Mouse (Mus musculus) right cerebral cortex, postnatal 25 days (tissue): Measurements from ENCODE around the gene Tmsb10.

Source experiments
- DNase-seq: peaks from one replicate; pipeline ENCODE4 v3.0.0; 2022

Gene Tmsb10

DNA sequence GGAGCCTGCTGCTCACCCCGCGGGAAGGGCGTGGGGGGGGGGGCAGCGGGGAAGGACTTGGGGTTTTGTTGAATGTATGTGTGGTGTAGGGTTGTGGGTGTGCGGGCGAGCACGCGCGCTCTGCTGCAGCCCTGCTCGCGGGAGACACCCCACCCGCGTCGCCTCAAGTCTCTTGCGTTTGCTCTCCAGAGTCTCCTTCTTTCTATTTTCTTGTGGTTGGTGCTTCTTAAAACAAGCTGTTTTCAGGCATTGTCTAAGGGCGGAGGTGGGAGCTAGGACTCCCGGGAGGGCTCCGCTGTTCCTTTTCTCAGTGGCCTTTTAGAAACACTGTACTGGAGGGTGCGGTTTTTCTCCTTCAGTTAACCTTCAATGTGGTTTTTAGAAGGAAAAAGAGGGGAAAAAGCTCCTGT, at the start of gene Tmsb10:
Tmsb10 (minus strand) TSS at position 87 of the 410 bp plus-strand sequence.
- no peak for DNase-seq

GRCm38 (mm10) chr6:73003601-73004000, 45.1 kb upstream of the Tmsb10 start:
- DNase-seq = no peak

GRCm38 (mm10) chr6:73002391-73002790, 43.8 kb upstream of the Tmsb10 start:
- DNase-seq = no peak

DNA sequence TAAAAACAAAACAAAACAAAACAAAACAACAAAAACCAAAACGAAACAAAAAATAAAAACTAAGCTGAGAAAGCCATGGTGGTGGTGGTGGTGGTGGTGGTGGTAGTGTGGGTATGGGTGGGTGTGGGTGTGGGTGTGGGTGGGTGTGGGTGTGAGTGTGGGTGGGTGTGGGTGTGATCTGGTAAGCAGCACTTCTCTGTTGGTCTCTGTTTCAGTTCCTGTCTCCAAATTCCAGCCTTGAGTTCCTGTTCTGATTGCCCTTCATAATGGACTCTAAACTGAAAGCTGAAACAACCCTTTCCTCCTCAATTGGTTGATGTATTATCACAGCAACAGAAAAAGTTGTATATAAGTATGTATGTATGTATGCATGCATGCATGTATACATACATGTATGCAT, 40.3 kb upstream of the Tmsb10 start:
- no peak for DNase-seq

- no peak for DNase-seq
Measured at GRCm38 (mm10) chr6:72993688-72994082, 35.1 kb upstream of the Tmsb10 start.

- no peak for DNase-seq
Measured at GRCm38 (mm10) chr6:72993054-72993687, 34.6 kb upstream of the Tmsb10 start.

- no peak for DNase-seq
Measured at GRCm38 (mm10) chr6:72990206-72990605, 31.7 kb upstream of the Tmsb10 start.

DNA sequence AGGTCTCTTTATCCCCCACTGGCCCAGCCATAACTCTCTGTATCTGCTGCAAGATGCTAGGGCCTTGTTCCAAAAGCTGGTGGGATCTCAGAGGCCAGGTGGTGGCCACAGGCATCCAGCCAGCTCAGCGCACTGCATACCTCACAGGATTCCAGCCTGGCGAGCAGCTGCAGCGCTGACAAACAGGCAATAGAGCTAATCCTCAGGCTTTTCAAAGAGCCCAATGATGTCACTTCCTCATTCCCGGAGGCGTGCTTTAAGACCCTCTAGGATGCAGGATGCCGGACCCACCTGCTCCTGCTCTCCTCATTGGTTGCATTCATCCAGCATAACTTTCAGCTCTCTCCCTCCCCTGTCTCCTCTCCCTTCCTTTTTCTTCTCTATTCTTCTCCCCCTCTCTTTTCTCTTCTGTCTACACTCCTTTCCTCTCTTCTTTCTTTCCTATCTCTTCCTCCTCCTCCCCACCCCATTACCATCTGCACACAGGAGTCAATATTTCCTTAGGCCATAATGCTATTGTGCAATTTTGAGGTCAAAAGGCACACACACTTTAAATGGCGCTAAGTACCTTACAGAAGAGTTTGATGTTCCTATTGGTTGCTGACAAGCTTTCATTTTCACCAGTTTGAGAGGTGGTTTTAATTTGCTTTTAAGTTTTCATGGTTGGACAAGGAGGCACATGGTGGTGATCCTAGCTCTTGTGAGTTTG, 30.6 kb upstream of the Tmsb10 start:
- no peak for DNase-seq

- DNase-seq = no peak
Measured at GRCm38 (mm10) chr6:72982506-72982905, 24.0 kb upstream of the Tmsb10 start.

- DNase-seq = no peak
Measured at GRCm38 (mm10) chr6:72981851-72982250, 23.3 kb upstream of the Tmsb10 start.

GRCm38 (mm10) chr6:72981124-72981651, 22.6 kb upstream of the Tmsb10 start:
- DNase-seq = no peak

- DNase-seq = no peak
Measured at GRCm38 (mm10) chr6:72976866-72977265, 18.3 kb upstream of the Tmsb10 start.

DNA sequence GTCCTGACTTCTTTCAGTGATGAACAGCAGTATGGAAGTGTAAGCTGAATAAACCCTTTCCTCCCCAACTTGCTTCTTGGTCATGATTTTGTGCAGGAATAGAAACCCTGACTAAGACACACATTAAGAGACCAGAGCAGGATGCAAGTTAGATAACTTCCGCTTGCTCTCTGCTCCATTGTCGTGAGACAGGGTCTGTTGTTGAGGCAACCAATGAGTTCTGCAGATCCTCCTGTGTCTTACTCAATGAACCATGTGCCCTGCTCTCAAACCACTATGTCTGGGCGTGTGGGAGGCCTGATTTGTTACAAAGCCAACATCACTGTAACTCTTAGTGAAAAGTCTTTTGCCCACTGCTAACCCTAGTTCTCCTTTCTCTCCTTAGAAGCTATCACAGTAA, 12.5 kb upstream of the Tmsb10 start:
- no peak for DNase-seq

DNA sequence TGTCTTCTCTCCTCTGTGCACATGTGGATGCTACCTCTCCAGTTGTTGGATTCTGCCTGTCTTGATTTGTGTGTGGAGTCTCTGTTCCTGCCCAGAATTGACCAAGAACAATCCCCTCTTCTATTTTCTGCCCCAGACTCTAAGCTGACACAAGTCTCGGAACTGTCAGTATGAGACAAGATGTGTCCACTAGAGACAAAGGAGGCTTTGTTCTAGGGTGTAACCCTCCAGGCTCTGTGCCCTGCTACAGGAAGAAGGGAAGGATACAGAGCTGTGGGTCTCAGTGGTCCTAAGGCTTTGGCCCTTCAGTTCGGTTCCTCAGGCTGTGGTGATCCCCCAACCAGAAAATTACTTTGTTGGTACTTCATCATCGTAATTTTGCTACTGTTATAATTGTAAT, 11.2 kb upstream of the Tmsb10 start:
- no peak for DNase-seq

DNA sequence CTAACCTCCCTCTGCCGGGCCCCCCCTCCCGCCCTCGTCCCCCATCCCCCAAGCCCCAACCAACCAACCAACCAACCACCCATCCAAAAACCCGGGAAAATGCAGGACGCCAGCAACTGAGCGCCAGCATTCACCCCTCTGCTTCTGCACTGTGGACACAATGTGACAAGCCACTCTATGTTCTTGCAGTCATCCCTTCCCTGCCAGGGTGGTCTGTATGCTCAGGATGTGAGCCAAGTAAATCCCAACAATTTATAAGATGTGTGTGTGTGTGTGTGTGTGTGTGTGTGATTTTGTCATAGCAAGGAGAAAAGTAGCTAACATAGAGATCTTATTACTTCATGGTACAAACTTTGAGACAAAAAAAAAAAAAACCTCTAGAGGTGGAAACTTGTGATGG, 6.7 kb upstream of the Tmsb10 start:
- DNase-seq = no peak

DNA sequence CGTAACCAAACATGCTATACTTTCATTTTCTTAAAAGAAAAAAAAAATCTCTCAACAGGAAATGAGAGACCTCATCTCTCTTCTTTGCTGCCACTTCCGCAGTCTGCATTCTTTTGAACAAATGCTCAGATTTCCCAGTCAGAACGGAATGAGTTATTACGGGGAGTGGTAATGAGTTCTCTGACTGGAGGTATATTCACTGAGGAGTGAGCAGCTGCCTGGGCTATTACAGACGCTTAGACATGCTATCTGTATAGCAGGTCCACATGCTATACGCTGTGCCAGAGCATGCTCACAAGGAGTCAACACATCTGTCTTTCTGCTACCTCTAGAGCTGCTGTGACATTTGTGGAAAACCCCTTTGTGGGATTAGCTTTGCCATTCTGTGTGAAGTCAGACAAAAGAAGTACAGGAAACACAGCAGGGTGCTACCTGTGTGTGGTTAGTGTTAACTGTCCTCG, 3.8 kb upstream of the Tmsb10 start:
- no peak for DNase-seq

- no peak for DNase-seq
Measured at GRCm38 (mm10) chr6:72961603-72962002, 3.1 kb upstream of the Tmsb10 start.

- no peak for DNase-seq
Measured at GRCm38 (mm10) chr6:72960675-72961074, 2.1 kb upstream of the Tmsb10 start.

DNA sequence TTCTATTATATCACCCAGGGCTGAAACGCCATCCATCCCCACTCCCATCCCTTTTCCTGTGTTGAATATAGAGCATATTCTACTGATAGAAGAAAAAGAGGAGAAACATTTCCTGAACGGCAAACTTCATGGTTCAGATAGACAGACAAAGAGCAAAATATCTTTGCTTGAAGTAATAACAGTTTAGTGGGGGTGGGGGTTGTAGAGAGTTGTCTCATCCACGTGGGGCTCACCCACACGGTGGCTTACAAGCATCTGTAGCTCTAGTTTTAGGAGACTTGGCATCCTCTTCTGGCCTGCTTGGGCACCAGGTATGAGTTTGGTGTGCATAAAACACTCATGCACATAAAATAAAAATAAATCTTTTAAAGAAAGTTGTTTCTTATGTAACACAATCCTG, 627 bp upstream of the Tmsb10 start:
- DNase-seq = peak; percentile 5

DNA sequence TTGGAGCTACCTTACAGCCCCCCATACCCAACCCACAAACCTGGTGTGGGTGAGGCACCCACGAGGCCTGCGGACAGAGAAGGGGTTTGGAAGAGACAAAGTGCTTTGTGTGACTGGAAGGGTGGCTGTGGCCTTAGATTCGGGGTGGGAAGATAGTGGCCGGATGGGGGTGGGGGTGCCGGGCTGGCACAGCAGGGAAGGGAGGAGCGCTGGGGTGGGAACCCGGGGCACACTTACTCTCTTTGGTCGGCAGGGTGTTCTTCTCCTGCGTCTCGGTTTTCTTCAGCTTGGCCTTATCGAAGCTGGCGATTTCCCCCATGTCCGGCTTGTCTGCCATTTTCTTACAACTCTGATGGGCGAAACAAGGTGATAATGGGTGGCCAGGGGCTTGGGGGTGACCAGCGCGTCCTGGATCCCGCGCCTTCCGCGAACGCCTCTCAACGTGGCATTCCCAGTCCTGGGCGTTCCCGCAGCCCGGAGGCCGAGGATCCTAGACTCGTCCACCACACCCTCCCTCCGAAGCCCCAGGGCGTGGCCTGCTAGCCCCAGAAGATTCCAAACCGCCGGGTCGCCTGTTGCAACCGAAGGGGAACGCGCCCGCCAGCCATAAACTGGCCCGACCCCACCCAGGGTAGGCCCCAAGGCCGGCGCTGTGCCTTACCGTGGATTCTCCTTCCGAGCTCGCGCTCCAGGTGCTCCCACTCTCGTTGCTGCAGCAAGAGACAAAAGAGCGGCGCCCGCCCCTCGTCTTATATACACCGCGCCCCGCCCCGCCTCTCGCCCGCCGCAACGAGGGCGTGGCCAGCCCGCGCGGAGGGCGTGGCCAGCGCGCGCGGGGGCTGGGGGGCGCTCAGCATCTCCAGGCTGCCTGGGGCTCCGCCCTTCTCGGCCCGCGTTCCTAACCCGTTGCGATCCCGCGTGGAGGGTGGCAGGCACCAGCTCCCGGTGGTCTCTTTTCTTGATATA, 589 bp downstream of the Tmsb10 start:
- peak; percentile 87 for DNase-seq

GRCm38 (mm10) chr6:72957093-72957435, 1.5 kb downstream of the Tmsb10 start:
- DNase-seq = peak; percentile 20

DNA sequence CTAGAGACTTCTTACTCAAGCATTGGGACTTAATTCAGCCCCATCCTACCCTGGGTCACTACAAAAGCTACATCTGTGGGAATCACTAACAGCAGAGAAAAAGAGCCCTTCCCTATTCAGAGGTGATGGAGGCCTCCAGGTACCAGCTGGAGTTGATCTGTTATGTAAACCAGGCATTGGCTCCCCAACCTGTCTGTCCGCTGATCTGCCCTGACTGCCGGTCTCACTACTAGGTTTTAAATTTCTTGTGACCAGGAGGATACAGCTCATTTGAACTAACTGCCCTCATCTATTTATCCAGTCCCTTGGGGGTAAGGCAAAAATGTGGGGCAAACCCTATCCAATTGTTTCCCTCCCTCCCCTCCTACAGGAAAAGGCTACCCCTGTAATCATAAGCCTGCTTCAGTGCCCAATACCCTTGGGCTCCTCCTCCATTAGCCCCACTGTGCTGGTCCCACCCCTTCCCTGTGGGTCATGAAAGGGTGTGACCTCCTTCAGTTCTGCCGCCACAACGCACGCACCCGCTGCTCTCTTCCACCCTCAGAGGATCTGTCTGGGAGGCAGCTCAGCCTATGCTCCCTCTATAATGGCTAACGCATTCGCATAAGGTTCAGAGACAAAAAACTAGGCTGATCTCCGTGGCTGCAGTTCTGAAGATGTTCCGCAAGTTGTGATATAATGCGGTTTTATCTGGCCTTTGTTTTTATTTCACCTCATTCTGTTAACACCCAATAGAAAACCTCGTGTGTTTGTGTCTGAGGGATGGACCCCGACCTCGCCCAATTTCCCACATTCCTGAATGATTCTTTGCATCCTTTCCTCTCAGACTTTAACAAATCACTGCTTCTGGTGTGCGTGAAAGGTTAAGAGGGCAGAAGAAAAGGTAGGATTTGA, 2.1 kb downstream of the Tmsb10 start:
- DNase-seq = peak; percentile 27
